Mouse (Mus musculus) forebrain, embryonic 14.5 days (tissue): ENCODE data around the gene Nup153. TPM values are rescaled to one million over a fixed set of nuclear protein-coding genes. Genes with fewer than 3 reads are reported as not detected.
A peak's percentile ranks its signal among the peaks of the same experiment; 100 is the strongest.

Experiments used
- ATAC-seq: fragments of 200-750 bp; cut with Nextera tagmentation; 2 replicates; pipeline ENCODE4 v1.8.0; 2017; ENCODE audit warnings: mild to moderate bottlenecking, moderate library complexity
- DNase-seq: peaks from one replicate; pipeline ENCODE4 v3.0.0-alpha.2; 2015; ENCODE audit warnings: low spot score
- H3K27ac ChIP-seq: fragments of 300-500 bp; sonication (generic); 2 replicates; pipeline ENCODE4 v1.5.1; 2014; ENCODE audit warnings: low read depth, mild to moderate bottlenecking, control low read depth, low read length, moderate library complexity
- H3K27me3 ChIP-seq: fragments of 300-500 bp; sonication (generic); replicated peaks from 2 replicates; pipeline ENCODE4 v1.6.1; 2014; ENCODE audit warnings: low read length, control low read depth, mixed read lengths; ENCODE audit not compliant: control insufficient read depth, insufficient read depth
- H3K36me3 ChIP-seq: fragments of 300-500 bp; sonication (generic); 2 replicates; pipeline ENCODE4 v1.6.1; 2014; ENCODE audit warnings: low read length, control low read depth; ENCODE audit not compliant: control insufficient read depth, insufficient read depth
- H3K4me1 ChIP-seq: fragments of 300-500 bp; sonication (generic); 2 replicates; pipeline ENCODE4 v1.6.1; 2014; ENCODE audit warnings: antibody characterized with exemption, low read length, control low read depth; ENCODE audit not compliant: control insufficient read depth, insufficient read depth
- H3K4me2 ChIP-seq: fragments of 300-500 bp; sonication (generic); 2 replicates; pipeline ENCODE4 v1.6.1; 2014; ENCODE audit warnings: mild to moderate bottlenecking, control low read depth, low read length
- H3K4me3 ChIP-seq: fragments of 300-500 bp; sonication (generic); 2 replicates; pipeline ENCODE4 v1.5.1; 2014; ENCODE audit warnings: low read depth, low read length, control low read depth
- H3K9ac ChIP-seq: fragments of 300-500 bp; sonication (generic); 2 replicates; pipeline ENCODE4 v1.6.1; 2014; ENCODE audit warnings: mild to moderate bottlenecking, low read length, control low read depth, moderate library complexity
- H3K9me3 ChIP-seq: fragments of 300-500 bp; sonication (generic); replicated peaks from 2 replicates; pipeline ENCODE4 v1.6.1; 2016; ENCODE audit warnings: low read length, control low read depth, mixed read lengths; ENCODE audit not compliant: control insufficient read depth
- WGBS: fragments of 180-500 bp; shearing (Covaris S2); extraction: QIAGEN DNeasy Blood & Tissue Kit; methylation state at CpG from one replicate; pipeline ENCODE4 v1.1.7; 2014; 5-methylcytosine and 5-hydroxymethylcytosine counted together
- polyA plus RNA-seq: library from polyadenylated mRNA; unstranded; fragments of >200 nt; fragmentation: Nextera tagmentation; extraction: Ambion mirVana; gene quantifications from 2 replicates; pipeline ENCODE4 v1.2.1, GENCODE M21; 2014

The Nup153 gene
- polyA plus RNA-seq, 1 experiment from 2014 or later, result 25.6 TPM

DNA sequence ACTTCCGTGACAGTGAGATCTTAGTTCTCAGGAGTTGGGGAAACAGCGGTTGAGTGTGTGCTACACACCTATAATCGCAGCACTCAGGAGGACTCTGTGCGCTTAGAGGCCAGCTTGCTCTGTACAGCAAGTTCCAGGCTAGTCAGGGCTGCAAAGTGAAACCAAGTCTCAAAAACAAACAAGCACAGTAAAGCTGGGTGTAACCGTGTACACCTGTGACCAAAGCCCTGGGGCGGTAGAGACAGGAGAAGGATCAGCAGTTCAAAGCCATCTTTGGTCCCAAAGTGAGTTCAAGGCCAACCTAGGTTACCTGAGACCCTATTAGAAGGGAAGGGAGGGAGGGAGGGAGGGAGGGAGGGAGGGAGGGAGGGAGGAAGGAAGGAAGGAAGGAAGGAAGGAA, 83.6 kb downstream of the Nup153 start:
- H3K4me2 ChIP-seq, result no peak overlapping the region
- ATAC-seq (no peak), DNase-seq (no peak)
- no peaks in the 10 kb centered on the region for H3K27me3 ChIP-seq
- H3K36me3 ChIP-seq, result no peaks in the 10 kb centered on the region
- no peak overlapping the region for H3K4me3 ChIP-seq
- no peaks in the 10 kb centered on the region for H3K4me1 ChIP-seq
- peaks cover 3% of the 10 kb centered on the region; the same call in 1 of the 2 replicates for H3K9me3 ChIP-seq
- H3K27ac ChIP-seq, result no peak overlapping the region
- no peak overlapping the region for H3K9ac ChIP-seq
- WGBS, result 91% methylated on average over 6 of the region's 6 CpGs

DNA sequence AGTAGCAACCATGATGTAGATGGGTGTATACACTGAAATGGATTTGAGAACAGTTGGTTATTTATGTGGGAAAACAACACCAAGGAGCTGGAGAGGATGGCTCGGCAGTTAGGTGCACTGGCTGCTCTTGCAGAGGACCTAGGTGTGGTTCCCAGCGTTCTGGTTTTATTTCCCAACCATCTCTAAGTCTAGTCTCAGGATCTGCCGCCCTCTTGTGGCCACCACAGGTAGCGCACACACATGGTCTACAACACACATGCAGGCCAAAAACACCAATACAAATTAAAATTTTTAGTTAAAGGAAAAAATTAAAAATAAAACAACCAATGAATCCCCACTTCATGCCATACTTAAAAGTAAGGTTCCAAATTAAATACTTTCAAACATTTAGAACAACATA, 85.4 kb downstream of the Nup153 start:
- no peak overlapping the region for H3K4me2 ChIP-seq

DNA sequence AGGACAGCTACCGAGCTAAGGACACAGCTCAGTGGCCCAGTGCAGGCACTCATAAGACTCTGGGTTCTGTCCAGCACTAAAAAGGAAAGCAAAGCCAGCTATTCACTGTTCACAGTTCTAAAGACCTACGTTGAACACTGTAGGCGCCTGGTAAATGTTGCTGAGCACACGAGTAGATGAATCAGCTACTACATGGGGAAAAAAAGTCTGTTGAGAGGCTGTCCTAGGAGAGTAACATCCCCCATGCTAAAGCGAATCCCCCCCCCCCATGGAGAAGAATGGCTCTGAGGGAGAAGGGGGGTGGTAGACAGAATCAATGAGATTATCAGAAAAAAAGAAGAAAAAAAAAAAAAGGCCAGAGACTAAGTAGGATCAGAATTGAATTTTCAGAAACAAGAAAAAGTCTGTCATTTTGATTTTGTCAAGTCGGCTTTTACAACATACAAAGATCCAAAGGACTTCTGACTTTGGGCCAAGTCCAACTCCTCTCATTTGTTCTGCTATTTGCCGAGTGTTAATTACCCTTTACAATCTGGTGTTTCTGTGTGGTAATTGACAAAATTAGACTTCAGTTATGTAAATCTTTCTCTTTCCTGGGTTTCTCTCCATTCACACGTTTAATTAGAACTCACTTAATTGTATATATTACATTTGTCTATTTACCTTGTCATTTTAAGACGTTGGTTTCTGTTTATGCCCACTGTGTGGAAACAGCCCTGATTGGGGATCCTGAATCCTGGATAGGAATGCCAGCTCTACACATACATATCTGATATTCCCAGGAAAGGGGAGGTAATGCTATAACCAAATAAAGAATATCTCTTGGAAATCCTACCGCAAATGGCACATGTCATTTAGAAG, 86.9 kb downstream of the Nup153 start:
- 0 out of 2 replicates have a peak overlapping the region, but pooled peaks have one; percentile 52 for H3K27ac ChIP-seq
- 38% methylated on average over 10 of the region's 10 CpGs for WGBS
- H3K4me1 ChIP-seq, result no peaks in the 10 kb centered on the region
- H3K36me3 ChIP-seq, result no peaks in the 10 kb centered on the region
- peaks cover 3% of the 10 kb centered on the region; the same call in 1 of the 2 replicates for H3K9me3 ChIP-seq
- DNase-seq, result peak; percentile 95
- H3K27me3 ChIP-seq, result no peaks in the 10 kb centered on the region
- no peak overlapping the region for H3K4me2 ChIP-seq
- peak; percentile 87 for ATAC-seq
- H3K4me3 ChIP-seq, result no peak overlapping the region
- no peak overlapping the region for H3K9ac ChIP-seq

More for the DNA sequence above, 85.4 kb downstream of the Nup153 start:
- Histone ChIP-seq H3K36me3 (no peaks in the 10 kb centered on the region), H3K9me3 (peaks cover 3% of the 10 kb centered on the region; the same call in 1 of the 2 replicates), H3K27me3 (no peaks in the 10 kb centered on the region), H3K9ac (no peak overlapping the region), H3K4me3 (no peak overlapping the region), H3K4me1 (no peaks in the 10 kb centered on the region), H3K27ac (no peak overlapping the region)
- ATAC-seq (no peak), DNase-seq (no peak)
- 88% methylated on average over 4 of the region's 4 CpGs for WGBS

DNA sequence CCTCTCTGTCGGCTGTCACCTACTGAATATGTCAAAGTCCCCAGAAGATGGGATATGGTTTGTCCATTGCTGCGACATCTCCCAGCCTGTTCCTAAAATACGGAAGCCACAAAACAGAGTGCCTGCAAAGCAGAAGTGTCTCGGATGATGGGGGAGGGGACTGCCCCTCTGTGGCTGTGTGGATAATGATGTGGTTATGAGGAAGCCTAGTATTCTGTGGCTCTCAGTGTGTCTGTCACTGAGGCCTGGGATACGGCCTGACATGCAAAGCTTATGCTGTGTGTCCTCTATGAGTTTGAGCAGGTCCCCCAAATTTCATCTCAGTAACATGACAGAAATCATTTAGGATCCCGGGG, 93.6 kb downstream of the Nup153 start:
- peak overlapping the region; percentile 55 for H3K9ac ChIP-seq
- ATAC-seq, result peak; percentile 86
- peaks cover 14% of the 10 kb centered on the region for H3K4me1 ChIP-seq
- peak; percentile 71 for DNase-seq
- no peaks in the 10 kb centered on the region for H3K27me3 ChIP-seq
- no peaks in the 10 kb centered on the region for H3K9me3 ChIP-seq
- 13% methylated on average over 6 of the region's 6 CpGs for WGBS
- H3K4me2 ChIP-seq, result peak overlapping the region; percentile 49
- peak overlapping the region; percentile 64 for H3K27ac ChIP-seq
- peak overlapping the region; percentile 10 for H3K4me3 ChIP-seq
- no peaks in the 10 kb centered on the region for H3K36me3 ChIP-seq

DNA sequence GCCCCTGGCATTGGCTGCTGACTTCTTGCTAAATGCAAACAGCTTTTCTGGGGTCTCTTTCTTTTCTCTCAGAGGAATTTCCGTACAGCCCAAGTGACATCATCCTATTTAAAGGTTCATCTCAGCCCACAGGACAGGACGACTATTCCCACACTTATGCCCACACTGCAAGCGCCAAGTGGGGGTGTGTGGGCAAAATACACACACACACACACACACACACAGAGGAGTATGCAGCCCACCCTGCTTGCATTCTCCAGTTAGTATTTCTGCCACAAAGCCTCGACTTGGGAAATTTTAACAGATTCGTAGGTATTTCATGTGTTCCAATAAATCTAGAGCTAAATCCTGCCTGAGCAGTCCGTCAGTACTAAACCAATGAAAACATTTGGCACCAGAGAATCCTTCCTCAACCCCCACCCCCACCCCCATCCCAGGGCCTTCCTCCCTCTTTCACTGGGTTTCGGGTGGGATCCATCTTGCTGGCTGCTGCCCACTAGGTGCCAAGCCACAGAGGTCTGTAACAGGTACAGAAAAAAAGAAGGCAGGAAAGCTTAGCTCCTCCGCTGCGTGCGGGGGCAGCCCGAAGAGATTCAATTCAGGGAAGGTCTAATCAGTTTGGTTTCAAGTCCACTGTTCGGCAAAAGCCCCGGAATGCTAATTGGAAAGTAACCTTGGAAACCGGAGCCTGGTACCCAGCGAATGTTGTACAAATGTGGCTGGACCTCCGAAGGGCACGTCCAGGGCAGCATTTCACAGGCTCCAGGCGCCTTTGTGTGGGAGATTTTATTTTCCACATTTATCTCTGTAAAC, 94.2 kb downstream of the Nup153 start:
- H3K4me1 ChIP-seq, result peaks cover 14% of the 10 kb centered on the region
- WGBS, result 6% methylated on average over 18 of the region's 18 CpGs
- peak overlapping the region; percentile 49 for H3K4me2 ChIP-seq
- H3K9me3 ChIP-seq, result no peaks in the 10 kb centered on the region
- DNase-seq, result peak; percentile 89
- peak overlapping the region; percentile 10 for H3K4me3 ChIP-seq
- peak overlapping the region; percentile 64 for H3K27ac ChIP-seq
- peak; percentile 88 for ATAC-seq
- H3K9ac ChIP-seq, result peak overlapping the region; percentile 55
- no peaks in the 10 kb centered on the region for H3K36me3 ChIP-seq
- no peaks in the 10 kb centered on the region for H3K27me3 ChIP-seq

DNA sequence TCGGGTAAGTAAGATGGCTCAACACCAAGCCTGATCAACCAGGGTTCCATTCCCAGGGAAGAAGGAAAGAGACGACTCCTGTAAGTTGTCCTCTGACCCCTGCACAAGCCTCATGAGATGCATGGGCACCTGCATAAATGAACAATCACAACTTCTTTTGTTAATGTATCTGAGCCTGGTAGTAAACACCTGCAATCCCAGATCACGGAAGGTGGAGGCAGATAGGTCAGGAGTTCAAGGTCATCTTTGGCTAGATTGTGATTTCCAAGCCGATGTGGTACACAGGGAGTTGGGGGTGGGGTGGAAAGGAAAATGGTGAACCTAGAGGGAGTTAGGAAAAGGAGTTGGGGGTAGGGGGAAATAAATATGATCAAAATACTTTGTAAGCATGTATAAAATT, 94.9 kb downstream of the Nup153 start:
- H3K4me2 ChIP-seq, result no peak overlapping the region
- H3K4me1 ChIP-seq, result peaks cover 14% of the 10 kb centered on the region
- H3K27me3 ChIP-seq, result no peaks in the 10 kb centered on the region
- no peak overlapping the region for H3K9ac ChIP-seq
- peak overlapping the region; percentile 16; the same call in 1 of the 2 replicates for H3K27ac ChIP-seq
- 68% methylated on average over 4 of the region's 4 CpGs for WGBS
- no peak for DNase-seq
- no peak overlapping the region for H3K4me3 ChIP-seq
- H3K36me3 ChIP-seq, result no peaks in the 10 kb centered on the region
- no peak for ATAC-seq
- no peaks in the 10 kb centered on the region for H3K9me3 ChIP-seq

Other genes starting within 250 kb of the Nup153 start
- gene Cap2, start 226.1 kb downstream of the Nup153 start, polyA plus RNA-seq, result 15.1 and 15.2 TPM in 2 replicates
- gene Fam8a1, start 58.4 kb downstream of the Nup153 start, polyA plus RNA-seq, result 13.6 and 14.9 TPM in 2 replicates
- 7.1 and 7.5 TPM in 2 replicates for gene Kif13a, start 201.9 kb upstream of the Nup153 start, polyA plus RNA-seq